Mouse (Mus musculus): ENCODE measurements around the gene Med15. TPM values are rescaled to one million over a fixed set of nuclear protein-coding genes. Genes with fewer than 3 reads are reported as not detected.

Gene Med15
- polyA plus RNA-seq, 1 experiment from 2014 or later = 97.8 TPM

GRCm38 (mm10) chr16:17649925-17650605 is 82.6 kb downstream of the Med15 start:
- Histone ChIP-seq H3K4me3 (ENCODE audit: inconsistent target) (no peak overlapping the region), H3K27ac (no peak overlapping the region), H3K36me3 (ENCODE audit: inconsistent target) (peaks cover 46% of the 10 kb centered on the region), H3K79me2 (ENCODE audit: inconsistent target) (no peaks in the 10 kb centered on the region)
- WGBS (ENCODE audit: missing documents) = 91% methylated on average over 16 of the region's 16 CpGs

GRCm38 (mm10) chr16:17647566-17648340 is 84.9 kb downstream of the Med15 start:
- Histone ChIP-seq H3K79me2 (ENCODE audit: inconsistent target) (no peaks in the 10 kb centered on the region), H3K4me3 (ENCODE audit: inconsistent target) (no peak overlapping the region), H3K27ac (no peak overlapping the region), H3K36me3 (ENCODE audit: inconsistent target) (peaks cover 28% of the 10 kb centered on the region)
- 98% methylated on average over 10 of the region's 10 CpGs for WGBS (ENCODE audit: missing documents)

GRCm38 (mm10) chr16:17647156-17647555 is 85.5 kb downstream of the Med15 start:
- peaks cover 28% of the 10 kb centered on the region for H3K36me3 ChIP-seq (ENCODE audit: inconsistent target)
- no peak overlapping the region for H3K27ac ChIP-seq
- H3K4me3 ChIP-seq (ENCODE audit: inconsistent target) = no peak overlapping the region
- H3K79me2 ChIP-seq (ENCODE audit: inconsistent target) = no peaks in the 10 kb centered on the region
- 75% methylated on average over 1 of the region's 1 CpGs for WGBS (ENCODE audit: missing documents)

- 4% methylated on average over 64 of the region's 65 CpGs for WGBS (ENCODE audit: missing documents)
- Histone ChIP-seq H3K79me2 (ENCODE audit: inconsistent target) (no peaks in the 10 kb centered on the region), H3K4me3 (ENCODE audit: inconsistent target) (no peak within 1 kb of the TSS), H3K27ac (no peak within 1 kb of the TSS), H3K36me3 (ENCODE audit: inconsistent target) (peaks cover 27% of the 10 kb centered on the region)
These were observed 86.2 kb downstream of the Med15 start, which contains the start of gene Ccdc74a for GRCm38 (mm10) chr16:17646310-17647114. Ccdc74a (plus strand) TSS chr16:17646470.

- H3K36me3 ChIP-seq (ENCODE audit: inconsistent target) = peaks cover 47% of the 10 kb centered on the region
- H3K27ac ChIP-seq = no peak overlapping the region
These were observed 89.2 kb downstream of the Med15 start for GRCm38 (mm10) chr16:17643437-17643990.

GRCm38 (mm10) chr16:17642311-17642710 is 90.4 kb downstream of the Med15 start:
- Histone ChIP-seq H3K27ac (no peak overlapping the region), H3K79me2 (ENCODE audit: inconsistent target) (no peaks in the 10 kb centered on the region), H3K36me3 (ENCODE audit: inconsistent target) (peaks cover 57% of the 10 kb centered on the region), H3K4me3 (ENCODE audit: inconsistent target) (no peak overlapping the region)
- 98% methylated on average over 8 of the region's 8 CpGs for WGBS (ENCODE audit: missing documents)

More at GRCm38 (mm10) chr16:17643437-17643990, 89.2 kb downstream of the Med15 start:
- H3K79me2 ChIP-seq (ENCODE audit: inconsistent target) = no peaks in the 10 kb centered on the region
- WGBS (ENCODE audit: missing documents) = 73% methylated on average over 4 of the region's 4 CpGs
- H3K4me3 ChIP-seq (ENCODE audit: inconsistent target) = no peak overlapping the region

GRCm38 (mm10) chr16:17641301-17641700 is 91.4 kb downstream of the Med15 start:
- WGBS (ENCODE audit: missing documents) = 95% methylated on average over 6 of the region's 6 CpGs
- no peaks in the 10 kb centered on the region for H3K79me2 ChIP-seq (ENCODE audit: inconsistent target)
- H3K27ac ChIP-seq = no peak overlapping the region
- H3K4me3 ChIP-seq (ENCODE audit: inconsistent target) = no peak overlapping the region
- H3K36me3 ChIP-seq (ENCODE audit: inconsistent target) = peaks cover 57% of the 10 kb centered on the region

- H3K27ac ChIP-seq = no peak overlapping the region
- H3K36me3 ChIP-seq (ENCODE audit: inconsistent target) = peaks cover 57% of the 10 kb centered on the region
- H3K4me3 ChIP-seq (ENCODE audit: inconsistent target) = no peak overlapping the region
- H3K79me2 ChIP-seq (ENCODE audit: inconsistent target) = no peaks in the 10 kb centered on the region
- WGBS (ENCODE audit: missing documents) = 92% methylated on average over 8 of the region's 9 CpGs
These were observed 92.0 kb downstream of the Med15 start for GRCm38 (mm10) chr16:17640706-17641105.

- Histone ChIP-seq H3K4me3 (ENCODE audit: inconsistent target) (no peak overlapping the region), H3K79me2 (ENCODE audit: inconsistent target) (no peaks in the 10 kb centered on the region), H3K27ac (no peak overlapping the region), H3K36me3 (ENCODE audit: inconsistent target) (peaks cover 57% of the 10 kb centered on the region)
- WGBS (ENCODE audit: missing documents) = 94% methylated on average over 6 of the region's 6 CpGs
These were observed 92.7 kb downstream of the Med15 start for GRCm38 (mm10) chr16:17639951-17640350.

GRCm38 (mm10) chr16:17639081-17639480 is 93.6 kb downstream of the Med15 start:
- no peak overlapping the region for H3K4me3 ChIP-seq (ENCODE audit: inconsistent target)
- peaks cover 57% of the 10 kb centered on the region for H3K36me3 ChIP-seq (ENCODE audit: inconsistent target)
- WGBS (ENCODE audit: missing documents) = 89% methylated on average over 3 of the region's 3 CpGs
- no peaks in the 10 kb centered on the region for H3K79me2 ChIP-seq (ENCODE audit: inconsistent target)
- no peak overlapping the region for H3K27ac ChIP-seq

GRCm38 (mm10) chr16:17638036-17638628 is 94.6 kb downstream of the Med15 start:
- no peak overlapping the region for H3K27ac ChIP-seq
- no peaks in the 10 kb centered on the region for H3K79me2 ChIP-seq (ENCODE audit: inconsistent target)
- peaks cover 61% of the 10 kb centered on the region for H3K36me3 ChIP-seq (ENCODE audit: inconsistent target)
- no peak overlapping the region for H3K4me3 ChIP-seq (ENCODE audit: inconsistent target)
- WGBS (ENCODE audit: missing documents) = 96% methylated on average over 9 of the region's 9 CpGs

GRCm38 (mm10) chr16:17637610-17638009 is 95.1 kb downstream of the Med15 start:
- Histone ChIP-seq H3K79me2 (ENCODE audit: inconsistent target) (no peaks in the 10 kb centered on the region), H3K4me3 (ENCODE audit: inconsistent target) (no peak overlapping the region), H3K27ac (no peak overlapping the region), H3K36me3 (ENCODE audit: inconsistent target) (peaks cover 61% of the 10 kb centered on the region)
- 87% methylated on average over 2 of the region's 2 CpGs for WGBS (ENCODE audit: missing documents)

GRCm38 (mm10) chr16:17636904-17637303 is 95.8 kb downstream of the Med15 start:
- 100% methylated on average over 2 of the region's 2 CpGs for WGBS (ENCODE audit: missing documents)
- Histone ChIP-seq H3K27ac (no peak overlapping the region), H3K36me3 (ENCODE audit: inconsistent target) (peaks cover 61% of the 10 kb centered on the region), H3K4me3 (ENCODE audit: inconsistent target) (no peak overlapping the region), H3K79me2 (ENCODE audit: inconsistent target) (no peaks in the 10 kb centered on the region)

Measured in macrophage (primary cell).